Mouse (Mus musculus): ENCODE data around the gene Elf2.

DNA sequence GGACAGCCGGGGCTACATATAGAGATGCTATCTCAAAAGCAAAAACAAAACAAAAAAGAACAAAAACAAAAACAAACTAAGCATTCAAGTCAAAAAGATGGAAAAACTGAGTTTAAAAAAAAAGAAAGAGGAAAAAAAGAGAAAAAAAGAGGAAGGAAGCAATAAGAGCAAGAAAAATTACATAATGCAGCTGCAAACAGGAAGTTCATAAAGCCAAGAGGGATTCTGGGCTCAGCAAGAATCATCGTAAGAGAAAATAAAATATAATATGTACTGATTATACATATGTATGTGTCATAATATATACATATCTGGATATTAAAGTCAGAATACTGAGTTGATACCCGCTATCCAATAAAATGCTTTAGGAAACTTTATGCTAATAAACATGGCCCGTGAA, 58.7 kb downstream of the Elf2 start:
- TF ChIP-seq CTCF (IDR thresholded peaks at IDR 0.05; ENCODE audit: control insufficient read depth, insufficient read depth, insufficient replicate concordance, low read depth, low read length) (no peak), POLR2A (IDR thresholded peaks at IDR 0.05; ENCODE audit: control insufficient read depth, low read depth, low read length) (no peak)

Data from testis, adult 2 months (tissue).